Mouse (Mus musculus) spleen, postnatal 36 days (tissue): ENCODE measurements around the gene Ociad2.

Source experiments
- DNase-seq, 2 experiments: peaks; one replicate each; pipeline ENCODE4 v3.0.0; 2022; ENCODE audit warnings: low spot score in 2 of 2, mixed read lengths in 1 of 2

Ociad2 gene

GRCm38 (mm10) chr5:73306486-73306885 lies 34.3 kb downstream of the Ociad2 start:
- no peak for DNase-seq

GRCm38 (mm10) chr5:73304507-73304906 lies 36.3 kb downstream of the Ociad2 start:
- DNase-seq = no peak

DNA sequence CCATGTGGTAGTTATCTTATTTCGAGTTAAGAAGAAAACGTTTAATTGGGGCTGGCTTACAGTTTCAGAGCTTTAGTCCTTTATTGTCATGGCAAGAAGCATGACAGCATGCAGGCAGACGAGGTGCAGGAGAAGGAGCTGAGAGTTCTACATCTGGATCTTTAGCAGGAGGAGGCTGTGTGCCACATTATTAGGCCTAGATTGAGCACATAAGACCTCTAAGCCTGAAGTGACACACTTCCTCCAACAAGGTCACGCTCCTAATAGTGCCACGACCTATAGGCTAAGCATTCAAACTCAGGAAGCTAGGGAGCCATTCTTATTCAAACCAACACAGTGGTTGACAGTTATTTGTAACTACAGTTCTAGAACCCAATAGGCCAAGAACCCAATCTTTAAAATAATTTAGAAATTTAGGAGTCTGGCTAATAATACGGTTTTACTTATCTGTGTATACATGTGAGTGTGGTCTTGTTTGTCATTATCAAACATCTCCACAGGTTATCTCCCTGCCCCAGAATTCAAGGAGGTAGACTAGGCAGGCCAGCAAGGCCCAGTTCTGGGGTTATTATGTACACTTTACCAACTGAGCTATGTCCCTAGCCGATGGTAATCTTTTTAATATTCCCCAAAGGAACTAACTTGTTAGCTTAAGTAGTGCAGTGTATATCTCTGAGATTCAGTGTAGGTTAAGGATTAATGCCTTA lies 39.1 kb downstream of the Ociad2 start:
- DNase-seq = no peak

GRCm38 (mm10) chr5:73295916-73296315 lies 44.9 kb downstream of the Ociad2 start:
- no peak for DNase-seq

DNA sequence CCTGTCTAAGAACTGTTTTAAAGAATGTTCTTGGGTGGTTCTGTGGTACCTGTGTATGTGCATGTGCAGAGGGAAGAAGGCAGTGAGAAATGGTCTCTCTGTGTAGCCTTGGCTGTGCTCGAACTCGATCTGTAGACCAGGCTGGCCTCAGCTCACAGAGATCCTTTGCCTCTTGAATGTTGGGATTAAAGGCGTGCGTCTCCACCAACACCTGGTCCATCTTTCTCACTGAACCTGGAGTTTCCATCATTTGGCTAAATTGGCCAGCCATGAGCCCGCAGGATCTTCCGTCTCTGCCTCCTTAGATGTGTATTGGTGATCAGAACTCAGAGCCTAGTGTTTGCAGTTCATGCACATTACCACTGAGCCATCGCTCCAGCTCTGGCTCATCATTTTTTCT lies 45.8 kb downstream of the Ociad2 start:
- DNase-seq = no peak

- no peak for DNase-seq
Measured at GRCm38 (mm10) chr5:73293458-73293827, 47.4 kb downstream of the Ociad2 start.

GRCm38 (mm10) chr5:73292502-73293457 lies 48.0 kb downstream of the Ociad2 start, which contains the start of gene Ociad1:
Ociad1 (plus strand) TSS chr5:73292784.
- DNase-seq = peak; percentile 94 to 95

DNA sequence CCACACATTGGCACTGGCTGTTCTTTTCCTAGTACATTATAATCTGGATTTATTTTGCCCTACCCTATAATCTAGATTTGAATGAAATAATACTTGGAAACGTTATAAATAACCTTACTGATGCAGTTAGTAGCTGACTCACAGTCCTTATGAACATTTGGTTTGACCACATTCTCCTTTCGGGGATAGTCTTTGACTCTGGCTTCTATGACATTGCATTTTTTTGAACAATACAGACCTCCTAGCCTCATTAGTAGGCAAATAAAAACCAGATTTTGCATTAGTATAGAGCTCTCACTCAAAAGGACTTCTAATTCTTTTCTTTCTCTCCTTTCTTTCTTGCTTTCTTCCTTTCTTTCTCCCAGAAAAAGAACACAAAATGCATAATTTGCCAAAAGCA lies 50.9 kb downstream of the Ociad2 start:
- DNase-seq = no peak

DNA sequence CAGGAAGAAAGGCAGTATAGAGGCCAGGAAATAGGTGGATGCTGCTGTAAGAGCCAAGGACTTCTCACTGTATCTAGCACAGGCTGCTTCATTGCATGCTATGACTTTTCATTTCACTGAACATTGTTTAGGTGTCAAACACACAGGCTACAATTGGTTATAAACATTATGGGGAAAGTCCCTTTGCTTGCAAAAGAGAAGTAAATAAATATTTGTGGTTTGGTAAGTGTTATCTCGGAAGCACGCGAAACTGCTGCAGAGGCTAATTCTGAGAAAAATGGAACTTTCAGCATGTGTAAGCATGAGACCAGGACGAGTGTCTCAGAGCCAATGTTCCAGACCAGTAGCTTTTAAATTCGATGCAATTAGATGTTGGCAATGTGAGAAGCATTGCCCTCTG lies 54.2 kb downstream of the Ociad2 start:
- no peak for DNase-seq

GRCm38 (mm10) chr5:73285470-73285978 lies 55.3 kb downstream of the Ociad2 start:
- DNase-seq = no peak

- no peak for DNase-seq
Measured at GRCm38 (mm10) chr5:73284046-73284445, 56.8 kb downstream of the Ociad2 start.

- DNase-seq = no peak
Measured at GRCm38 (mm10) chr5:73280567-73280850, 60.3 kb downstream of the Ociad2 start.

DNA sequence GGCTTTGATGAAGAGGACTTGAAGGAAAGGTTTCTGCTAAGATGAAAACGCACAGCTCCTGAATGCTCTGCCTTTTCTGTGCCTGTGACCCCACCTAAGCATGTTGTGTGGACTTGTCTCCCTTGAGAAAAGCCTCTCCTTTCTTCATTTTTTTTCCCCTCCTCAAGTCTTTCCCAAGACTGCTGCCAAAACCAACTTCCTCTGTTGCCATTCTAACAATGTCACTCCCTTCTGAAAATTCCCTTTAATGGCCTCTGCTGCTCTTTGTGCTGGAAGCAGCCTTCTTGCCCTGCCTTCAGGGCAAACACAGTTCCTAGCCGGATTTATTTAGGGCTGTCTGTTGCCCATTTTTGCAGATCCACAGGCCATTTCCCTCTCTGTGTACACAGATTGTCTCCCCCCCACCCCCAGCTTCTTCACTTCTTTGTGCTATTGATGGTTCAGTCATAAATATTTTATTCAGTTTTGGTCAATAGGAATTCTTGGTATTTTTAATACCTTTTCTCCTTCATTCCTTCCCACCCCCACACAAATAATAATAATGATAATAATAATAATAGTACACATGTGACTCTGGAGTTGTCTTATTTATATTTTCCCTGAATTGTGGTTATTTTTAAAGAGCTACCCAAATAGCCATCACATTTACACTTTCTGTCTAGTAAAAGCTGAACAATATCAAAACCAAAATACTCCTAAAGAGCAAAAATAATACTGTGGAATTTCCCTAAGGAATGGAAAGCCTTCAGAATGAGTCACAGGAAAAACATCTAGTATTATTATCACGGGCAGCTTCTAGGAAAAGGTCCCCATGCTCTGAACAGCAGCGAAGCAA lies 60.9 kb downstream of the Ociad2 start:
- DNase-seq = no peak

GRCm38 (mm10) chr5:73279190-73279589 lies 61.6 kb downstream of the Ociad2 start:
- DNase-seq = no peak

DNA sequence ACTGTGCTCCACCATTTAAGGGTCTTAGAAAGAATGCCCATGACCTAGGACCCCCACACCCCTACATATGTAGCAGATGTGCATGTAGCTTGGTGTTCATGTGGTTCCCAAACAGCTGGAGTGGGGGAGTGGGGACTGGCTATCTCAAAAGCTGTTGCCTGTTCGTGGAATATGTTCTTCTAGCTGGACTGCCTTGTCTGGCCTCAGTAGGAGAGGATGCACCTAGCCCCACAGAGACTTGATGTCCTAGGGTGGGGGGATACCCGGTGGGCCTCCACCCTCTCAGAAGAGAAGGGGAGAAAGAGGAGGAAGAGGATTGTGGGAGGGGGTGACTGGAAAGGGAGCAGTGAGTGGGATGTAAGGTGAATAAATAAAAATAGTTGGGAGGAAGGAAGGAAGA lies 65.9 kb downstream of the Ociad2 start:
- DNase-seq = no peak

DNA sequence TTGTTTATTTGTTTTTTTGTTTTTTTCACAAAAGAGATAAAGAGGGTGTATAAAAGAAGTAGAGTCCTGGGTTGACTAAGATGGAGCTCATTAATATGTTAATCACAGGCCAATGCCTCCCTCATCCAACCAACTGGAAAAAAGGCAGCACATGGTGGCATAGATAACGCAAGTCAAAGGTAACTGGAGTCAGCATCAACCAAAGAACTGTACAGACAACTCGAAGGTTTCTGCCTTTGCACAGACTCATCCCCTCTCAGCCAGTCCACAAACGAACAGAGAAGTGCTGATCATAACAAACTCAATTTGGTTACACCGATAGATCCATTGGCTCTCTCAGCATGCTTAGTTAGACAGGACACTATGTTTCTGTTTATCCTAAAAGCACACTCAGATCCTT lies 67.7 kb downstream of the Ociad2 start:
- DNase-seq = no peak
